Mouse (Mus musculus): Measurements from ENCODE around the gene Pard3.

Pard3 gene

DNA sequence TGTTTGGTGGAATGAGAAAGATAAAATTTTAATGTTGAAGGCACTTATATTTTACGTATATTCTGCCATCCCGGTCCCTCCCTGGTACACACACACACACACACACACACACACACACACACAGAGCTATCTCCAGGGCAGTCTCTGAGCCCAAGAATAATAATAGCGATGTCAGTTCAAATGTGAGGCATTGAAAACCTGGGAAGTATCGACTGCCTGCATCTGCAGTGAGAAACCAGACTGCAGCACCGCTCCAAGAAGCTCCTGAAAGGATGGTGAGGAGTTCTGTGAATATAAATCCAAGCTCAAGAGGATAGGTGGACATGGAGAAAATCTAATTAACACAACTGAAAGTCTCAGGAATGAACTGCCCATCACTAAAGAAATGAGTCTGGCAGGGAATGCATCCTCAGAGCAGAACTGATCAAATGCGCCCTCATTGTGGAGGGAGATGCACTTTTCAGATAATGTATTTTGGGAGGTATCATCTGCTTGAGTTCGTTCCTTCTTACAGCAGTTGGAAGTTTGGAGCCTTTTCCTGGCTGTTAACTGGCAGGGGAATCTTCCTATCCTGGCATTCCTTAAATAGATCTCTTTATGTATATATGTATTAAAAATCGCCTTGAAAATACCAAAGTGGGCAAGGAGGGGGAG is 471.6 kb downstream of the Pard3 start:
- TF ChIP-seq GATA4 (IDR thresholded peaks at IDR 0.05; ENCODE audit: insufficient replicate concordance, low read length): no peak

DNA sequence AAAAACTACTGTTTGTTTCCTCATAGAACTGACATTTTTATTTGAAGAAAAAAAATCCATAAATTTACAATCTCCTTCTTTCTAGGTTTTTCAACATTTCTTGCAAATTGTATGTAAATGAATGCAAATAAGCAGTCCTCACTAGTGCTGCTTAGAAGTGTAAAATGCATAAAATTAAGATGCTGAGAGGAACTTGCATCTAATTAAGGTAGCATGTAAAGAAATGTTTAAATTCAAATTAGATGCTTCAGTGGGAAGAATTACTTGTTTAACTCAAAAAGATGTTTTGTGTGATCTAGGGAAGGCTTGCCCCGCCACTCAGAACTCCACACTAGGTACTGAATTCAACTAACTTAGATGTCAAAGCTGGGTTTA is 472.1 kb downstream of the Pard3 start:
- TF ChIP-seq GATA4 (IDR thresholded peaks at IDR 0.05; ENCODE audit: insufficient replicate concordance, low read length): no peak

- no peak for TF ChIP-seq GATA4 (IDR thresholded peaks at IDR 0.05; ENCODE audit: insufficient replicate concordance, low read length)
Observed at GRCm38 (mm10) chr8:127539803-127540202, 476.1 kb downstream of the Pard3 start.

DNA sequence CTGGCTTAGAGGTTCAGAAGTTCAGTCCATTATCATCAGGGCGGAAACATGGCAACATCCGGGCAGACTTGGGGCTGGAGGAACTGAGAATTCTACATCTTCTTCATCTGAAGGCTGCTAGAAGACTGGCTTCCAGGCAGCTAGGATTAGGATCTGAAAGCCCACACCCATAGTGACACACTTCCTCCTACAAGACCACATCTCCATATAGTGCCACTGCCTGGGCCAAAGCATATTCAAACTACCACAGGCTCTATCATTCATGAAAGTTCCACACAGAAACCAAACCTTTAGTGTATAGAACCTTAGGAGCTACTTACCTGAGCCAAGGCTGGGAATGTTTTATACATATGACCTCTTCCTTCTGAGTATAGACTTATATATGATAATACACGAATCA is 476.6 kb downstream of the Pard3 start:
- TF ChIP-seq GATA4 (IDR thresholded peaks at IDR 0.05; ENCODE audit: insufficient replicate concordance, low read length): no peak

- no peak for TF ChIP-seq GATA4 (IDR thresholded peaks at IDR 0.05; ENCODE audit: insufficient replicate concordance, low read length)
Observed at GRCm38 (mm10) chr8:127542162-127542561, 478.5 kb downstream of the Pard3 start.

- TF ChIP-seq GATA4 (IDR thresholded peaks at IDR 0.05; ENCODE audit: insufficient replicate concordance, low read length): no peak
Observed at GRCm38 (mm10) chr8:127543676-127544075, 480.0 kb downstream of the Pard3 start.

- no peak for TF ChIP-seq GATA4 (IDR thresholded peaks at IDR 0.05; ENCODE audit: insufficient replicate concordance, low read length)
Observed at GRCm38 (mm10) chr8:127546161-127546560, 482.5 kb downstream of the Pard3 start.

DNA sequence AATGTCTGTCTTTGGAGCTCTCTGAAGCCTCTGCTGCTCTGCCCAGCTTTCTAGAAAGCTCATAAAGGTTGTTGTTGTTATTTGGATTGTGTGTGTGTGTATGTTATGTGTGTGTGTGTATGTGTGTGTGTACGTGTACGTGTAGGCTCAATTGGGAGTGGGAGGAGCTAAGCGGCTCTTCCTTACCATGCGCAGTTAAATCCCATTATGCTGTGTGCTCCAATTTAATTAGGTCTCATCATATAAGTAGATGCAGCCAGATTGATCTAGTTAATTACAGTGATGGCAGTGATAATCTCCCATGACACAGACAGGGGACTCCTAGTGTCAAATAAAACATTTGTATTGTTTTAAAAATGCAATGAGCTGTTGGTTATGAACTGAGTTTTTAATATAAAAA is 487.2 kb downstream of the Pard3 start:
- no peak for TF ChIP-seq GATA4 (IDR thresholded peaks at IDR 0.05; ENCODE audit: insufficient replicate concordance, low read length)

- TF ChIP-seq GATA4 (IDR thresholded peaks at IDR 0.05; ENCODE audit: insufficient replicate concordance, low read length): no peak
Observed at GRCm38 (mm10) chr8:127552161-127552595, 488.5 kb downstream of the Pard3 start.

DNA sequence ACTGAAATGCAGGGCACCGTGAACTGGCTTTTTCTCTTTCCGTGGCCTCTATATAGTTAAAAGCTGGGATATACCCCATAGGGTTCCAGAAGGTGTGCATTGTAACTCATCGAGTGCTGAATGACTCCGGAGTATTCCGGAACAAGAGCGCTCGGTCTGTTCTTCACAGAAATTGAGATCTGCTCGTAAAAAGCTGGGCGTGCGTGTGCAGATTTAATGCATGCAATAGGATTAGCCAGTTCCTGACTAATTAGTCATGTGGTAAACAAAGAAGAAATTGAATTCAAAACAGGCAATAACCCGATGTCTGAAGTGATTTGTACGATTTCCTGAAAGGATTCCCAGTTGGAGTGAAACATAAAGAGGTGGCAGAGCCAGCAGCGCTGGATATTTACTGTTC is 489.1 kb downstream of the Pard3 start:
- no peak for TF ChIP-seq GATA4 (IDR thresholded peaks at IDR 0.05; ENCODE audit: insufficient replicate concordance, low read length)

GRCm38 (mm10) chr8:127553582-127553981 is 489.9 kb downstream of the Pard3 start:
- no peak for TF ChIP-seq GATA4 (IDR thresholded peaks at IDR 0.05; ENCODE audit: insufficient replicate concordance, low read length)

GRCm38 (mm10) chr8:127555795-127556194 is 492.1 kb downstream of the Pard3 start:
- no peak for TF ChIP-seq GATA4 (IDR thresholded peaks at IDR 0.05; ENCODE audit: insufficient replicate concordance, low read length)

DNA sequence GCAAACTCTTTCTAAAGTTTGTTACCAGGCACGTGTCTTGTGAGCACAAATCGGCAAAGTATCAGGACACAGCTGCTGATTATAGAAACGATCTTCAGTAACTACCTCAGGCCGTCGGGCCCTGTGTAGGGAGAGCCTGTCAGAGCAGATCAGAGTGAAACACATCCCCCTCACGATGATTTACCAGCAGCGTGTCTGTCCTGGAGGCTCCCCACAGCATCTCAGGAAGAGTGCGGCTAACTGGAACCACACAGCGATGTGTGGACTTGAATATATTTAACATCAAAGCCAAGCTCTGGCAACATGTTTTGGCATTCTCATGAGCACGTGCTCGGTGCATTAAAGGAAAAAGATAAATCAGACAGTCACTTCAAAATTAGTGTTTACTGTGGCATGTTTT is 493.3 kb downstream of the Pard3 start:
- TF ChIP-seq GATA4 (IDR thresholded peaks at IDR 0.05; ENCODE audit: insufficient replicate concordance, low read length): no peak

DNA sequence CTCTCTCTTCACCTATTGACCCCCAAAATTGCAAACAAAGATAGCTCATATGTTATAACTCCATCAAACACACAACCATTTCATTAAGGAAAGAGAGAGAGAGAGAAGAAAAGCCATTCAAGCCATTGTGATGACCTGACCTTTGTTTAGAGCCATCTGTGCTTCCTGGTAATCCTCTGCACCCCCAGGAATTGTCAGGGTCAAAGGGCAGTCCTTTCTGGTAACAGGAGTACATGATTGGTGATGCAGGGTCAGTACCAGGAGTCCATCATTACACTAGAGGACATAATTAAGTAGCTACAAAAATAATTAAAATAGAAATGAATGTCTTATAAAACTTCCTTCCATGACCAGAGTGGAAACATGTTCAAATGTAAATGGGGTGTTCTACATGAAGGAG is 493.9 kb downstream of the Pard3 start:
- no peak for TF ChIP-seq GATA4 (IDR thresholded peaks at IDR 0.05; ENCODE audit: insufficient replicate concordance, low read length)

GRCm38 (mm10) chr8:127563634-127564033 is 499.9 kb downstream of the Pard3 start:
- no peak for TF ChIP-seq GATA4 (IDR thresholded peaks at IDR 0.05; ENCODE audit: insufficient replicate concordance, low read length)

GRCm38 (mm10) chr8:127564426-127564825 is 500.7 kb downstream of the Pard3 start:
- TF ChIP-seq GATA4 (IDR thresholded peaks at IDR 0.05; ENCODE audit: insufficient replicate concordance, low read length): no peak

- no peak for TF ChIP-seq GATA4 (IDR thresholded peaks at IDR 0.05; ENCODE audit: insufficient replicate concordance, low read length)
Observed at GRCm38 (mm10) chr8:127569212-127569611, 505.5 kb downstream of the Pard3 start.
